Comparison of ENCODE assay signal across 12 mouse cellular contexts in genomic region chr4:138517153-138517789, GRCm38 (mm10).
A peak's percentile ranks its signal among the peaks of the same experiment; 100 is the strongest.
DNase-seq lines count a peak whose midpoint lies in the region; ATAC-seq lines count a peak whose summit lies in the region.
"Had no signal": no experiment of that assay in that cellular context is flagged by ENCODE, and none has a peak within 500 bp of the region (broad histone marks: within the 10 kb centered on the region; RNA-seq: fewer than 3 reads in every experiment).

No protein-coding gene starts in this region.

- H3K9me3 ChIP-seq in neural tube, embryonic 13.5 days: no peaks in the 10 kb centered on the region
- no peaks in the 10 kb centered on the region for H3K9me3 ChIP-seq in heart, embryonic 12.5 days (replicated peaks)

- H3K27me3 ChIP-seq in neural tube, embryonic 13.5 days: no peaks in the 10 kb centered on the region
- peaks cover 69% of the 10 kb centered on the region for H3K27me3 ChIP-seq in heart, embryonic 12.5 days (replicated peaks)

- 24% methylated on average over 9 of the region's 9 CpGs for WGBS in neural tube, embryonic 13.5 days
- 47% methylated on average over 9 of the region's 9 CpGs for WGBS in heart, embryonic 12.5 days

- DNase-seq in frontal cortex, postnatal 25 days (ENCODE audit: low spot score in 2 of 2): no peak
- peak; percentile 50 for DNase-seq in embryo, embryonic 10.5 days (ENCODE audit: low spot score)
- DNase-seq in layer of hippocampus, adult 8-10 months (ENCODE audit: low spot score in 2 of 2): peak; percentile 64 to 71
- no peak for DNase-seq in heart, adult 8-10 months (ENCODE audit: low spot score)
- no peak for DNase-seq in ovary, postnatal 36 days (ENCODE audit: low spot score)
- DNase-seq: cerebellum, adult 9-10 months; heart, postnatal 36 days; spleen, adult 18-20 months had no signal

- H3K4me3 ChIP-seq in neural tube, embryonic 13.5 days: no peak overlapping the region
- H3K4me3 ChIP-seq in heart, embryonic 12.5 days: no peak overlapping the region

- H3K4me2 ChIP-seq in neural tube, embryonic 13.5 days: 0 out of 2 replicates have a peak overlapping the region, but pooled peaks have one; percentile 20
- no peak overlapping the region for H3K4me2 ChIP-seq in heart, embryonic 12.5 days

- H3K27ac ChIP-seq in neural tube, embryonic 13.5 days (replicated peaks): peak overlapping the region; percentile 71
- H3K27ac ChIP-seq in heart, embryonic 12.5 days (ENCODE audit: poor library complexity, severe bottlenecking): no peak overlapping the region
- H3K27ac ChIP-seq: macrophage had no signal

- H3K4me1 ChIP-seq in neural tube, embryonic 13.5 days (replicated peaks): peaks cover 46% of the 10 kb centered on the region
- peaks cover 11% of the 10 kb centered on the region for H3K4me1 ChIP-seq in heart, embryonic 12.5 days (replicated peaks)

- peak; percentile 77 for ATAC-seq in frontal cortex, adult (ENCODE audit: low TSS enrichment)
- peak; percentile 64 for ATAC-seq in neural tube, embryonic 13.5 days (ENCODE audit: low read depth)
- no peak for ATAC-seq in heart, embryonic 12.5 days (ENCODE audit: insufficient number of reproducible peaks, low FRiP score)

- H3K9ac ChIP-seq in neural tube, embryonic 13.5 days: no peak overlapping the region
- H3K9ac ChIP-seq in heart, embryonic 12.5 days: no peak overlapping the region

- no peaks in the 10 kb centered on the region for H3K36me3 ChIP-seq in neural tube, embryonic 13.5 days
- no peaks in the 10 kb centered on the region for H3K36me3 ChIP-seq in heart, embryonic 12.5 days

Comparison
In these comparisons a context has a peak if more than half of its experiments do, and no peak if none do; other contexts are left out.
1. DNase-seq: peak in embryo, embryonic 10.5 days (single experiment) and layer of hippocampus, adult 8-10 months (2 of 2); none in frontal cortex, postnatal 25 days (0 of 2), heart, adult 8-10 months (single experiment) and ovary, postnatal 36 days (single experiment).